Mouse (Mus musculus) lung, postnatal 0 days (tissue): ENCODE data around the gene Usp54.

Experiments used
- CTCF ChIP-seq: IDR thresholded peaks from 2 replicates; pipeline ENCODE4 v1.5.1; 2016; ENCODE audit warnings: antibody characterized with exemption, mild to moderate bottlenecking
- EP300 ChIP-seq: IDR thresholded peaks from 2 replicates; pipeline ENCODE4 v1.6.1; 2016; ENCODE audit warnings: antibody characterized with exemption, mild to moderate bottlenecking, control low read depth

- TF ChIP-seq CTCF (no peak), EP300 (no peak)
Observed at GRCm38 (mm10) chr14:20621903-20622302, 19.0 kb downstream of the Usp54 start.
